24 mouse cellular contexts compared by ENCODE assay signal in the genomic region with DNA sequence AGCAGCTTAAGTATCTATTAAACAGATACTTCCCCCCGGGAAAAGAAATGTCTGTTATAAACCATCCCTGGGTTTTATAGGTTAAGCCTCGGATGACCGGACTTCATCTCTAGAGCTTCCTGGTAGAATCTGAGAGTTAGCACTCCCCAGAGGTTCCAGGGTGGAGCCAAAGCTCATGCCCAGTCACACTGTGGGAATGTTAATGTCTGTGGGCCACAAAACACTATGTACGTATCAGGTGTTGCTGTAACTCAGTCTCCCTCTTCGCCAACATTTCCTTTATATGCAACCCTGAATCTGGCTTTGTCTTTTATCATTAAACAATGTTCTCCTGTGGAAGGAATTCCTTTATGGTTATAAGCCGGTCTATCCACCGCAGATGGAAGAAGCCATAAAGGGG.
"Had no signal": no experiment of that assay in that cellular context is flagged by ENCODE, and none has a peak within 500 bp of the region (broad histone marks: within the 10 kb centered on the region; RNA-seq: fewer than 3 reads in every experiment).

No protein-coding gene starts in this region.

- H3K36me3 ChIP-seq: heart, embryonic 12.5 days; hindbrain, embryonic 10.5 days; hindbrain, embryonic 12.5 days; hindbrain, embryonic 15.5 days; kidney, embryonic 15.5 days; limb, embryonic 10.5 days; limb, embryonic 12.5 days; liver, embryonic 13.5 days; liver, embryonic 15.5 days had no signal

- H3K27ac ChIP-seq: gastrocnemius, adult 2 months; hindbrain, embryonic 10.5 days; hindbrain, embryonic 12.5 days; hindbrain, embryonic 15.5 days; hindbrain, postnatal 0 days; kidney, embryonic 15.5 days; kidney, postnatal 0 days; limb, embryonic 10.5 days; limb, embryonic 12.5 days; liver, embryonic 13.5 days; liver, embryonic 15.5 days had no signal

- H3K27me3 ChIP-seq: heart, embryonic 12.5 days; hindbrain, embryonic 12.5 days; hindbrain, embryonic 15.5 days; kidney, embryonic 15.5 days; limb, embryonic 12.5 days; liver, embryonic 13.5 days; liver, embryonic 15.5 days had no signal

- DNase-seq: gastrocnemius, adult 2 months; gastrocnemius, postnatal 10 days; gastrocnemius, postnatal 25 days; heart, postnatal 4 days; kidney, adult 11 months; kidney, adult 2 months; kidney, adult 9 months; kidney, postnatal 14 days; kidney, postnatal 36 days; liver; liver, embryonic 13.5 days; liver, postnatal 0 days had no signal

- H3K9me3 ChIP-seq: heart, embryonic 12.5 days; hindbrain, embryonic 10.5 days; hindbrain, embryonic 12.5 days; hindbrain, embryonic 15.5 days; kidney, embryonic 15.5 days; limb, embryonic 10.5 days; limb, embryonic 12.5 days; liver, embryonic 13.5 days; liver, embryonic 15.5 days had no signal

- ATAC-seq: hindbrain, postnatal 0 days; intestine, embryonic 16.5 days; liver, postnatal 0 days had no signal

- H3K9ac ChIP-seq: heart, embryonic 12.5 days; hindbrain, embryonic 12.5 days; hindbrain, embryonic 15.5 days; kidney, embryonic 15.5 days; limb, embryonic 12.5 days; liver, embryonic 13.5 days; liver, embryonic 15.5 days; liver, postnatal 0 days had no signal

- H3K4me3 ChIP-seq: gastrocnemius, adult 2 months; heart, embryonic 12.5 days; hindbrain, embryonic 10.5 days; hindbrain, embryonic 12.5 days; hindbrain, embryonic 15.5 days; kidney, embryonic 15.5 days; limb, embryonic 10.5 days; limb, embryonic 12.5 days; liver, embryonic 13.5 days; liver, embryonic 15.5 days had no signal

- H3K4me1 ChIP-seq: heart, embryonic 12.5 days; hindbrain, embryonic 10.5 days; hindbrain, embryonic 12.5 days; hindbrain, embryonic 15.5 days; liver, embryonic 13.5 days; liver, embryonic 15.5 days had no signal

- H3K4me2 ChIP-seq: heart, embryonic 12.5 days; hindbrain, embryonic 12.5 days; hindbrain, embryonic 15.5 days; kidney, embryonic 15.5 days; limb, embryonic 12.5 days; liver, embryonic 11.5 days; liver, embryonic 13.5 days; liver, embryonic 15.5 days had no signal
